Mouse (Mus musculus) neutrophil, adult 59 days (primary cell): ENCODE data around the gene Krt82. TPM values are rescaled to one million over a fixed set of nuclear protein-coding genes. Genes with fewer than 3 reads are reported as not detected.

Source experiments
- total RNA-seq, 2 experiments: library from RNA; stranded (reverse); gene quantifications; 1 replicate in 1 of 2; 2 replicates in 1 of 2; pipeline ENCODE4 v1.2.4; 2023

Gene Krt82
- total RNA-seq = not detected

DNA sequence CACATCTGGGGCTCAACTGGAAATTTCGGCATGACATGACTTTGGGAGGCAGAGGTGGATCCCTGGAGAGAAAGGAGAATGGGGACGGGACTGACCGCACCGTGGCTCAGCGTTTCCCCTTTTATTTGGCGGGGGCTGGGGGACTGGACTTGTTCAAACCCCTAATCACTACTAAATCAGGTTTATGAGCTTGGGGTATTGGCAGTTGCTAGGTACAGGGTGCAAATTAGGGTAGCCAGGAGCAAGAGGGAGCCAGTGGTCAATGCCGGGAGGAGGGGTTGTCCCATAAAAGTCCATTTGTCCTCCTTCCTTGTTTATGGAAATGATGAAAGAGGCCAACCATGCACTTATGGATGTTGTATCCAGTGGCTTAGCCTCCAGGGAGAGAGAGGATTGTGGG lies at the start of gene Krt82:
Krt82 (minus strand) TSS at position 101 of the 400 bp plus-strand sequence.

DNA sequence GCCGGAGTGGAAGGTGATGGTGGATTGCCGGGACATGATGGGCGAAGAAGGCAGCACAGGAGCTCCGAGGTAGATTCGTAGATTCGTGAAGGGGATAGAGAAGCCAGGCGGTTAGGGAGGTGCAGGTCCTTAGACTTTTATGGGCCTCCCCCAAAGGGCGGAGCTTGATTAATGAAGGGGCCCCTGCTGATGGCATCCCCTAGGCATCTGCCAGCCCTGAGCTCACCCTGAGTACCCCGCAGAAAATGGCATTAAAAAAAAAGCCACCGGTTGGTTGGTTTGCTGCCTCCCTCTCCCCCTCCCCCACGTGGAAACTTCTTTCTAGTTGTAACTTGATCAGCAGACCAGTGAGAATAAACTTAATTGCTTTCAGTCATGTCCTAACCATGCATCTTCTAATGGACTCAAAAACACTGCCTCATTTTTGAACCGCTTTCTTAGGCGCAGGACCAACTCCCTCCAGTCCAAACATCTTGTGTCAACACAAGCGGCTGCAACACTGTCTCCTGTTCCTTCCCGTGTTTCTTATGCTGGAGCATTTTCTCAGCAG lies 23.4 kb upstream of the Krt82 start, which contains the start of gene Krt75:
Krt75 (minus strand) TSS at position 109 of the 550 bp plus-strand sequence.

DNA sequence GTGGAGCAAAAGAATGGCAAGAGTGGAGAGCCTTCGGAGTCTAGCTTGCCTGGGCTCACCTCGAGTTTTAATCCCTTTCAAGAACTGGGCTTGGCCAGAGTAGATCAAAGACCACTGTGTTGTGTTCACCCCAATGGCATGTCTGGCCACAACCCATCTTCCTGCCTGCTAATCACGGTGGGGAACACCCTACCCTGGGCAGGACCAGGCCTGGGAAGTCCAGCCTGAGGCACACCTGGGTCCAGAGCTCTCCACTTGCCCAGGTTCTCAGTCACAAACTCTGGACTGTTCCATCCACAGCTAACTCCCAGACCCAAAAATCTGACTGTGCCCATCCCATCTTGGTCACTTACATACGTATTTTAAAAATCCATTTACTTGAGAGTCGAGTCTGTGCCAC lies 12.4 kb upstream of the Krt82 start, which contains the start of gene Krt90:
Krt90 (minus strand) TSS at position 101 of the 400 bp plus-strand sequence.

DNA sequence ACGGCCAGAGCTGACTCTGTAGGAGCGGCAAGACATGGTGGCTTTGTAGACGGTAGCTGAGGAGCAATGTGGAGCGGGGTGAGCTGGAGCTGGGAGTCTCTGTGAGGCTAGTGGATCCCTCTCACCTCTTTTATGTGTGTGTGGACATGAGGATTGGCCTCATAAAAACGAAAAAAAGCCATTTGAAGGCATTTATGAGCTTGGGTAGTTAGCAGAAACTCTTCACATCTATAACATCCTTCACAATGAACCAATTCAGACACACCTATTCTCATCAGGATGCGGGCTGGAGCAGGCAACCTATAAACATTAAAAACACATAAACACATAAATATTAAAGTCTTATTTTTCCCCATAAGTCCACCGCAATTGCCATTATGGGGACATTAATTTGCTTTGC lies 17.7 kb downstream of the Krt82 start, which contains the start of gene Krt84:
Krt84 (minus strand) TSS at position 101 of the 400 bp plus-strand sequence.

DNA sequence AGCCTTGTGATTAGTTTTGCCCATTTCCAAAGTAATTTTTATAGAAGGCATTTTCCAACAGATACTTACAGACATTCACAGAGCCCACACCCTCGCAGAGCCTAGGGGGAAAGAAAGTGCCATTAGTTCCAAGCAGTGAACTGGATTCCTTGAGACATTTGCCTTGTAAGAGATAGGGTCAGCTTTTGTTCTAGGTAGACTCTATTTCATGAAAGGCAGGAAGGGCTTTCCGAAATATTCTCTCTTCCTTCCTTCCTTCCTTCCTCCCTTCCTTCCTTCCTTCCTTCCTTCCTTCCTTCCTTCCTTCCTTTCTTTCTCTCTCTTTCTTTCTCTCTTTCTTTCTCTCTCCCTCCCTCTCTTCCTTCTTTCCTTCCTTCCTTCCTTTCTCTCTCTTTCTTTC lies 33.3 kb downstream of the Krt82 start, which contains the start of gene Gm49425:
Gm49425 (minus strand) TSS at position 101 of the 400 bp plus-strand sequence.

DNA sequence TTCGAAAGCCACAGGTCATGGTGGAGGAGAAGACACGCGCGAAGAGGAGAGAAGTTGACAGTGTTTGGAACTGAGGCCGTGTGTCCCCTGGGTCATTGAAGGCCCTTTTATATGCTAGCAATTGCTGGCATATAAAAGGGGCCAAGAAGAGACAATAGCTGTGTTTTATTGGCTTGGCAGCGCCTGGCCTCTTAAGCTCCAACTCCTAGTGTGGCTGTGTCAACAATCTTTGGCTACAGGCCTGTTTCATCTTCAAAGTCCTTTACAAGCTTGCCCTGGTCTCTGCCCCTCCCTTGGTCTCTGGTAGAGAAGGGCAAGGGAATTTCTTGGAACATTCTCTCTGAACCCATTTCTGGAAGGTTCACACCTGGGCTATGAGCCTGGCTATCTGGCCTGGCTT lies 59.0 kb downstream of the Krt82 start, which contains the start of gene Krt83:
Krt83 (minus strand) TSS at position 82 of the 400 bp plus-strand sequence.

Other genes with a start within 250 kb of the Krt82 start
- gene Krt80, start 180.5 kb downstream of the Krt82 start, total RNA-seq = 10 to 100 TPM; 24.2 to 32.4 TPM
- gene Krt7, start 139.6 kb downstream of the Krt82 start, total RNA-seq = 1 to 10 TPM; 3.9 to 4.6 TPM
- not detected for gene Krt87, start 111.9 kb downstream of the Krt82 start, total RNA-seq
- not detected for gene Krt88, start 102.9 kb downstream of the Krt82 start, total RNA-seq
- 1 to 10 TPM; 1.5 to 2.8 TPM for gene Krt81, start 86.9 kb downstream of the Krt82 start, total RNA-seq
- gene Krt86, start 77.2 kb downstream of the Krt82 start, total RNA-seq = 1 to 10 TPM; 6.0 to 6.8 TPM
- 10 to 100 TPM; 27.0 to 28.1 TPM for gene Krt83, start 59.2 kb downstream of the Krt82 start, total RNA-seq
- not detected for gene Gm49425, start 33.4 kb downstream of the Krt82 start, total RNA-seq
- gene Krt84, start 17.8 kb downstream of the Krt82 start, total RNA-seq = not detected
- not detected for gene Krt90, start 12.3 kb upstream of the Krt82 start, total RNA-seq
- under 1 TPM; 0.73 to 0.76 TPM for gene Krt75, start 23.2 kb upstream of the Krt82 start, total RNA-seq
- not detected for gene Gm5414, start 77.5 kb upstream of the Krt82 start, total RNA-seq
- not detected for gene Gm5478, start 96.7 kb upstream of the Krt82 start, total RNA-seq
- gene Krt6b, start 129.6 kb upstream of the Krt82 start, total RNA-seq = not detected
- gene Krt6a, start 143.6 kb upstream of the Krt82 start, total RNA-seq = not detected
- gene Krt5, start 162.2 kb upstream of the Krt82 start, total RNA-seq = not detected
- not detected for gene Krt71, start 192.4 kb upstream of the Krt82 start, total RNA-seq
- not detected for gene Krt72, start 235.8 kb upstream of the Krt82 start, total RNA-seq